Mouse (Mus musculus) ES-CJ7 (cell line): Measurements from ENCODE around the gene Ccdc15.
A peak's percentile ranks its signal among the peaks of the same experiment; 100 is the strongest.

Experiments
- DNase-seq: peaks from one replicate; pipeline ENCODE4 v3.0.0; 2011; ENCODE audit warnings: low read depth, low spot score

The Ccdc15 gene

DNA sequence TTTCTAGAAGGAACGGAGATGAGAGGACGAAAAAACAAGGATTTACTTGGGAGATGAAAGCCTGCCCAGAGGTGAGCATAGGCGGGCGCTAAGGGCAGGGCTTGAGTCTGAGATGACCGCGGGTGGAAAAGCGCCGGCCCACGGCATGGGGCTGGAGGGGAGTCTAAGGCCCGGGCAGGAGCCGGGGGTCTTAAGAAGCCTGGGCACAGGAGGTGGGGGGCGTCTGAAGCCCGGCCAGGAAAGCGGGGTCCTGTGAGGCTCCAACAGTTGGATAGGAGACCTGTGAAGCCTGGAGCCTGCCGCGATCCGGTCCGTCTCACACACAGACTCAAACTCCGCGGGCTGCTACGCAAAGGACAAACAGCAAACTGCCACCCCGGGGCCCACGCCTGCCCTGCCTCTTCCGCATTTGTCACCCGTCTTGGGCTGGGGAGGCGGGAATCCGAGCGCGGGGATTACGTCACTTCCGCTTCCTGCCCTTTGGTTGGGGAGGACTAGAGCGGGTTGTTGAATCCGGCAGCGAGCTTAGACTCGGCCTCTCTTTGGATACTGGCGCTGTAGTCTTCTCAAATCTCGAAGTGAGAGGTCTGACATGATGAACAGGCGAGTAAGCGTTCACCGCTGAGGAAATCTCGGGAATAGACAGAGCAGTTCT, at the start of gene Ccdc15:
Gene Ccdc15, minus strand, starts transcription at position 445 of the 655 bp plus-strand sequence.
- peak; percentile 96 for DNase-seq

DNA sequence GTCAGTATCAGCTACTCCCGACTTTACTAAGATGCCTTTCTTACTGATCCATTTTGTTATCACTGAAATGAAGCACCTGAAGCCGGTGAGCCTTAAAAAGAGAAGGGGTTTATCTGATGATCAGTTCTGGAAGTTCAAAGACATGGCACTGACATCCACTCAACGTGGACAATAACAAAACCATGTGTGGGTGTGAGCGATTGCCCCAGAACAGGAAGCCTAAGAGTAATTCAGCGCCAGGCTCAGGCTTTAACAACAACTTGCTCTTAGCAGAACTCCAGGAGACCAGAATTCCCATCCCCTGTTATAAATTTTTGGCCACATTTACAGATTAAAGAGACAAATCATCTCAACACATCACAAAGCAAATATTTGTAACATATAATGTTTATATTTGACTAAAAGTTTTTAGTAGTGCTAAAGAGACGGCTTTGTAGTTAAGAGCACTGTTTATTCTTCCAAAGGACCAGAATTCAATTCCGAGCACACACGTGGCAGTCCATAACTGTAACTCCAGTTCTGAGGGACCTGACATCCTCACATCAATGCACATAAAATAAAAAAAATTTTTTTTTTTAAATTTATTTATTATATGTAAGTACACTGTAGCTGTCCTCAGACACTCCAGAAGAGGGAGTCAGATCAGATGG, 45.4 kb upstream of the Ccdc15 start:
- no peak for DNase-seq

GRCm38 (mm10) chr9:37392071-37392470, 43.8 kb upstream of the Ccdc15 start:
- DNase-seq = peak; percentile 60

DNA sequence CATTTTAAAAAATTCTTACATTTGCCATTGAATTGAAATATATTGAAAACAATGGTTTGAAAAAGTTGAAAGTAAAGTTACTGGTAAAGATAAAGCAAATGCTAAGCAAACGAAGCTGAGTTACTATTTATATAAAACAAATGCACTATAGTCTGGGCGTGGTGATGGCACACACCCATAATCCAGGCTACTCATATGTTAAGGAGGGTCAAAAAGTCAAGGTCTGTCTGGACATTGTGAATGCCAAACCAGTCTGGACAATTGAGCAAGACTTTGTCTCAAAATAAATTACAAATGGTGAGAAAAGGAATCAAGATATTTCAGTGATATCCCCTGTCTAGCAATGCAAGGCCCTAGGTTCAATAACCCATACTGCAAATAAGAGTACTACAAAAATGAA, 42.7 kb upstream of the Ccdc15 start:
- peak; percentile 88 for DNase-seq

DNA sequence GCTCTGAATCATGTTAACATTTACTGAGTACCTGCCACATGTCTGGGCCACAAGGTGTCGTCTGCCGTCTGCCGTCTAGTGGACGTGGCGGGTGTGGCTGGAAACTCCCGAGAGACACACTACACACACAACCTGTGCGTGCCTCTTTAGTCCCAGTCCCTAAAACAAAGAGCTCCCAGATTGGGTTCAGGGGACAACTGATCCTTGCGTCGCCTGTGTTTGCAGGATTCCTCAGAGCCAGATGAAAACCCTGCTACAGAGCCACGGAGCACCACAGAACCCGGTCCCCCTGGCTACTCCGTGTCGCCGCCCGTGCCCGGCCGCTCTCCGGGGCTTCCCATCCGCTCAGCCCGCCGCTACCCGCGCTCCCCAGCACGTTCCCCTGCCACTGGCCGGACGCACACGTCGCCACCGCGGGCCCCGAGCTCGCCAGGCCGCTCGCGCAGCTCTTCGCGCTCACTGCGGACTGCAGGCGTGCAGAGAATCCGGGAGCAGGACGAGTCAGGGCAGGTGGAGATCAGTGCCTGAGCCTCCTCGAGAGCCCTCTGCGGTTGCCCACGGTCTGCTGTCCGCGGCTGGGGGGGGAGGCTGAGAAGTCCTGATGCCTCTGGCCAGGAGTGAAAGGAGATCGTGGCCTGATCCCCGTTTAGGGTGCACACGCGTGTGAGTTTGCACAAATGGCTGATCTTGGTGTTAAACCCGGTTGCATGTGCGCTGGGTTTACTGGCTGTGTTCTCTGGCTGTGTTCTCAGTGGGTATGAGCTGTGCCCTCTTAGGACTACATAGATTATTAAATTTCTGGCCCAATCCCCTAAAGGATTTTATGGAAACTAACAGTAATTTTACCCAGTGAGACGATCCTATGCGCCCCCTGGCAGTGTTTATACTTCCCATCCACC, 36.3 kb upstream of the Ccdc15 start:
- peak; percentile 75 for DNase-seq

DNA sequence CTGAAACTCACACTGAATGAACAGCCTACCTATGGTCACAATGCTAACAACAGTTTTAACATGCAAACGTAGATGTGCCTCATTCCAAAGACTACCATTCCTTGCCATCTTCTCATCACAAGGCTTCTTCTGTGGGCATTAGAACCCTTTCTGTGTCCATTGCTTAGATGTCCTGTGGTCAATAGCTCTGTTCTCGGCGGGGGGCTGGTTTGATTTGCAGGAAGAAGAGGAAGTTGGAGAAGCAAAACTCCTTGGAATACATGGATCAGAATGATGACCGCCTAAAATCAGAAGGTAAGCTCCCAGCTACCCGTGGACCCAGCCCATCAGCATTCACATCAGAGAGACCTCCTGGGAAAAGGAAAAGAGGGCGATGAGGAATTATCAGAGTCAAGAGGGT, 34.9 kb upstream of the Ccdc15 start:
- no peak for DNase-seq

GRCm38 (mm10) chr9:37375718-37376117, 27.5 kb upstream of the Ccdc15 start:
- no peak for DNase-seq

DNA sequence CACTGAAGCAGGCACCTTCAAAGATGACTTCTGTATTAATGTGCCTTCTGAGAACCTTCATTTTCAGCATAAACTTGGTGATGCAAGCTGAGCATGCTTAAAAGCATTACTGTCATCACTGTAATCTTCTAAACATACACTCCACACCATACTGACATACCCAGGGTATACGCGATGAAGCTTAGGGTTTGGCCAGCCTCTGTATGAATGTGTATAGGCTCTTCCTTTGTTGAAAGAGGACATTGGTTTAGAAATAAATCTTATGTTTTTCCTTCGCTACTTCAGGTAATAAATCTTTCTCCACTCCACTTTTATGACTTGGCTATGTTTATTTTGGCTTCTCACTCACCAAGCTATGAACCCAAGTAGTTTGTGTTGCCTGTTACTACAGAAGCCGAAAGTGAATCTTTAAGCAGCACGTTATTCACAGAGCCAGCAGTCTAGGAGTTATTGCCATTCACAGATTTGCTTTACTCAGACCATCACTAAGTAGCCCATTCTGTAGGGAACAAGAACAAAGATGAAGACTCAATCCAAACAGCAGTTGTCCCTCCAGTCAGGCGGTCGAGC, 23.1 kb upstream of the Ccdc15 start:
- no peak for DNase-seq

DNA sequence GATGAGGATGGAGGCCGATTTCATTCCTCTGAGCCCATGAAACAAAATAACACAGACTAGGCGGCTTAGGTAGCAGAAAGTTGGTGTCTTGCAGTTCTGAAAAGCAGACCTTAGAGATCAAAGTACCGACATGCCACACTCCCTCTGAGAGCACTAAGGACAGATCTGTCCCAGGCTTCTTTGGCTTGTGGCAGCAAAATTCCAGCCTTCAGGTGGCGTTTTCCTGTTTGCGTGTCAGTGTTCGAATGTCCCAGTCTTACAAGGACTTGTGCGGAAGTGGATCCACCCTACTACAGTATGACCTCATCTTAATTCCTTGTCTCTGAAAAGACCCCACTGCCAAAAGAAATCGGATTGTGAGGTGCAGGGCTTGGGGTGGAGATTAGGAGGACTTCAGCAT, 20.6 kb upstream of the Ccdc15 start:
- peak; percentile 47 for DNase-seq

DNA sequence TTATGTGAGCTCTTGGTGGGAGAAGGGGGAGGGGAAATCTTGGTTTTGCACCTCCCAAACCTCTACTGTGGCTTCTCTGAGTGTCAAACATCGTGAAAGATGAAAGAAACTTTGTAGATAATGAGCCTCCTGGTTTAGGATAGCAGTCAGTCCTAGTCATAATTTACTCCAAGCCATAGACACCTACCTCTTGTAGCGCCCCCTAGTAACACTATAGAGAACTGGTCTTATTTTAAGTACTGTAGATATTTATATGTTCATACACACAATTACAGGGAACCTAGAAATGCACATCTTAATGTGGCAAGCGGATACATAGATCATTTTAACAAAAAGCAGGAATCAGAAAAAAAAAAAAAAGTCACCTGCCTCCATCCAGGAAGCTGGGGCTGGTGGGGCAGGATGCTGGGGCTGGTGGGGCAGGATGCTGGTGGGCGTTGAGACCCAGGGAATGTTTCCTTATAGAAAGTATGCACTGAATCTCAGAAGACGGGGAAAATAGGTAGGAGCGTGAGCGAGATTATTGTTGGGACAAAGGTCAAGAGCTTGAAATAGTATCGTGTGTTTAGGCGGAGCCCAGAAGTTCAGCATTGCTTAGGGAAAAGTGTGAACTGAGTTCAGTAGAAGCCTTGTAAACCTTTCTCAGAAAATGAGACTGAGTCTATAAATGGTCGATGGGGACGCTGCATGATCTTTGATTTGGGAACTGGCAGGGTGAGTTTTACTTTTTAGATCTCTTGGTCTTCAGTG, 20.0 kb upstream of the Ccdc15 start:
- DNase-seq = no peak

DNA sequence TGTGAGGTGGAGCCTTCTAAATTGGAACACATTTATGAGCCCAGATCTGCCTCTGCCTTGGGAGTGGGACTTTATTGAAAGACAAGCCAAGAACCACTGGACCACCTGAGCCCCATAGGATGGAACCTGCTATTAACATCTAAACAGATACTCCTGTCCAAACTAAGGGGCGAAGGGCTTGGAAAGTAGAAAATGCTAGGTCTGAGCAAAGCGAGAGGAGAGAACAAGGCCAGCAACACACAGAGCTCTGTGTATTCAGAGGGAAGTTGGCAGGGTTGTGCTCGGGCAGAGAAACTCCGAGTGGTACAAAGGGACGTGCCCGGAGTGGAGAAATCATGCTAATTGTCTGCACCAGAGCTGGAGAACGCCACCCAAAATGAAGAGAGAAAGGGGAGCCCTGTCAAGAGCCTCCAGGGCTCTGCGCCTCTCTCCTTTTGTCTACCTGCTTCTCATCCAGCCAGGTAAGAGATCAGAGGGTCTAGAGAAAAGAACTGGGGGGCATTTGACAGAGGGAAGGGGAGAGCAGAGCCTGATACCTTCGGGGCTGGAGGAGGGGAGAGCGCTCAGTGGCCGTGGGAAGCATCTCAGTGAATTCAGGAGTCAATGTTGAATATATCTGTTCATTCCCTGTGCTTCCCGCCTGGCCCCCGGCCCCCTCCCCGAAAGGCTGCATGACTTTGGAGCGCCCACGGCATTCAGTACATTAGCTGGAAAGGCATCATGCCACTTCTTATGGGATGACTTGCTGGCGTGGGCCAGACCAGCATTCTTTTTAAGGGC, 19.3 kb upstream of the Ccdc15 start, which contains the start of gene Hepacam:
Gene Hepacam, plus strand, starts transcription at position 51 of the 780 bp plus-strand sequence.
- no peak for DNase-seq

DNA sequence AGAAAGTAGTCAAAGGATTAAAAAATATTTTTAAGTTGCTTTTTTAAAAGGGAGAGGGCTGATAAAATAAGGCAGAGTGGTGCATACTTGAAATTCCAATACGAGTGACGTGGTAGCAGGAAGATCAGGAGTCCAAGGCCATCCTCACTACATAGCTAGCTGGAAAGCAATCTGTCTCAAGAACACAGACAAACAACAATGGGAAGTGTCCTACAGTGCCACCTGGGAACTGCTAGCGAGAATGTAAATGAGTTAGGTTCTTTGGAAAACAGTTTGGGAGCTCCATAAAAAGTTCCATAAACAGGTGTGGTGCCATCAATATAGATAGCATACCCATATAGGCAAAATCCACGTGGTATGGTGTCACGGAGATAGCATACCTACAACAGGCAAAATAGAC, 17.5 kb upstream of the Ccdc15 start:
- peak; percentile 46 for DNase-seq

- no peak for DNase-seq
Measured at GRCm38 (mm10) chr9:37364392-37364791, 16.2 kb upstream of the Ccdc15 start.

DNA sequence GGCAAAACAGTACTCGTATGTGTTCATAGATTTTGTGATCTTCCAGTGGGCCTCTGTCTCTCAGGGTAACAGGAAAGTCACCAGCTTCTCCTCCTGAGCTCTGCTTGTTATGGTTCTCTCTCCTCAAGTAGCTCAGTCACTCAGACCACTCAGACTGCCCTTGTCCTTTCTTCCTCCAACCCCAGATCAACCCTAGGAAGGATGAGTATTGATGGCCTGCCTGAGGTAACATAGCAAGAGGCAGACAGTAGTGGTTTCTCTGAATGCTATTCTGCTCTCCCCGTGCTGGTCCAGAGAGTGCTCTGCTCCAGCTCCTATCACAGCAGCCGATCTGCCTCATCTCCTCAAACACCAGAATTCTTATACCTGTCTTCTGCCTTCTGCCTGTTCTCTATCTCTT, 15.3 kb upstream of the Ccdc15 start:
- DNase-seq = no peak

DNA sequence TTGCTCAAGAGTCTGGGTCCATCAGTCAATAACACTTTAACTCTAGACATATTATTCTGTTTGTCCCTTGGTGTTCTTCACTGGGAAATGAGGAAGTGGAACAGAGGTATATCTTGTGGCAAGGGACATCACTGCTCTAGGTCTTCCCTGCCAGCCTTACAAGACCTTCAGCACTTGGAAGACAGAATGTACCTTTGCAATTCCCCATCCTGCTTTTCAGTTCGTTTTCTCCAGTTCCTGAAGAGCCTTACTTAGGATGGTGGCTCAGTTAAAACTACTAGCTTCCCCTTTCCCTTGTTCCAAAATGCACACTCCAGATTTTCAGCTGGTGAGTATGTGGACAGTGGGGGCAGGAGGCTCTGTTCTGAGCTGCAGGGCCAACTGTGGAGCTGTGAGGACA, 14.6 kb upstream of the Ccdc15 start:
- DNase-seq = no peak

GRCm38 (mm10) chr9:37362084-37362483, 13.9 kb upstream of the Ccdc15 start:
- DNase-seq = no peak

DNA sequence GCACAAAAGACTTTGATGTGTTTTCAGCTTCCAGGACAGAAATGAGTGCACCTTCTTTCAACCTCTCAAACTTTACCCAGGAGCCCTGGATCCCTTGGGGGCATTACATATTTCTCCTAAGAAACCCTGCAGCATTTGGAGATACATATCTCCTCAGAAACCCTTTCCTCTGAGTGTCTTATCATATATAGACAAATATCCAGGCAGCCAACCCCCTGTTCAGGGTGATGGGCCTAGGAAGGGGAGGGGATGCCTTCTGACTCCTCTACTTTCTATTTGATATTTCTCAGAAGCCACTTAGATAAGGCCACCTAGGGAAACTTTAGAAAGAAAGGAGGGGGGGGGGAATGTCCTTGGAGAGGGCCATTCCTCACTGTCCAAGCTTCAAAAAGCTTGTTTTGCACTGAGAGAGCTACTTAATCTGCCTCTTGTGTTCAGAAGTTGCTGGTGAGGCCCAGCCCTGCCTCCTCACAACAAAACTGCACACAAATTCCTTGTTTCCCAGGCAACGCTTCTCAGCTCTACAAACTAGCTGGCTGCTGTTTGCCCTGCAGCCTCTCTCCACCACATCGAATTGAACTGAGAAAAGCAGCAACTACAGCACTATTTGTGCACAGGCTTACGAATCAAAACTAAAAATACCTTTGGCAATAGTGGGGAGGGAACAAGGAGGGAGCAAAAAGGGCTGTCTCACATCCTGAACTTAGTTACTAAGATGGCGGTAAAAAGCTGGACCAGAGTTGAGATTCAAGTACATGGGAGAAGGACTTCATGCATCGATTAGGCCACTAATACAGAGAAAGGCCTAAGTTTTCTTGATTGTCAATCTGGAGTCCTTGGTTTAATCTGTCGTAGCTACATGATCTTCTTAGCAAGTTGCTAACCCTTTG, 11.3 kb upstream of the Ccdc15 start:
- DNase-seq = peak; percentile 28

DNA sequence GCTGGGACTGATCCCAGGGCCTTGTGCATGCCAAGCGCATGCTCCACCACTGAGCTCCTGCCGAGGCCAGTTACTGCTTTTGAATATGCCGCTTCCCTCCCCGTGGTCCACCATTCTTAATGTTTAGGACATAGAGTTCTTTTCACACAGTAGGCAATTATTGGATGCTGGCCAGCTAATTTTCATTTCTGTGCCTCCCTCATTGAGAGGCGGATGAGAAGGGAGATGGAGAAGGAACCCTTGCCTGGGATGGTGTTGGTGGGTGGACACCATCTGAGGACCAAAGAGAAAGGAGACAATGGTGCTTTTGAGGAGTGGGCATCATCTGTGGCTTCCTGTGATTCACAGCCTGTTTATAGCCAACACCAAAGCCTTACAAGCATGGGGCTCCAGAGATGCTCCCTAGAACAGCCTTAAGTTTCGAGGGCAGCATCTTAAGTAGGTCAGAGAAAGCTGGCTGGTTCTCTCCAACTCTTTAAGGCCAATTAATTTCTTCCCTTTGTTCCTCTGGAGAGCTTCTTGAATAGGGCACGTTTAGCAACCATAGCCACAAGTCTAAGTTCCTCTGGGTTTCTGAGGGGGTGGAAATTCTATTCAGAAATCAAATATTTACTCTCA, 10.6 kb upstream of the Ccdc15 start:
- no peak for DNase-seq

- no peak for DNase-seq
Measured at GRCm38 (mm10) chr9:37354485-37354884, 6.3 kb upstream of the Ccdc15 start.
